Mouse (Mus musculus) forebrain, embryonic 16.5 days (tissue): Measurements from ENCODE around the gene Adam12. TPM values are rescaled to one million over a fixed set of nuclear protein-coding genes. Genes with fewer than 3 reads are reported as not detected.

Source experiments
- ATAC-seq: fragments of 200-750 bp; cut with Nextera tagmentation; 2 replicates; pipeline ENCODE4 v1.8.0; 2017; ENCODE audit warnings: mild to moderate bottlenecking, moderate library complexity
- H3K27ac ChIP-seq: fragments of 300-500 bp; sonication (generic); 2 replicates; pipeline ENCODE4 v1.5.1; 2014; ENCODE audit warnings: low read length, control low read depth
- H3K27me3 ChIP-seq: fragments of 300-500 bp; sonication (generic); replicated peaks from 2 replicates; pipeline ENCODE4 v1.6.1; 2014; ENCODE audit warnings: low read length; ENCODE audit not compliant: control insufficient read depth, insufficient read depth
- H3K36me3 ChIP-seq: fragments of 300-500 bp; sonication (generic); 2 replicates; pipeline ENCODE4 v1.6.1; 2014; ENCODE audit not compliant: control insufficient read depth, insufficient read depth
- H3K4me1 ChIP-seq: fragments of 300-500 bp; sonication (generic); replicated peaks from 2 replicates; pipeline ENCODE4 v1.6.1; 2014; ENCODE audit warnings: low read length; ENCODE audit not compliant: control insufficient read depth, insufficient read depth
- H3K4me2 ChIP-seq: fragments of 300-500 bp; sonication (generic); 2 replicates; pipeline ENCODE4 v1.6.1; 2014; ENCODE audit warnings: mild to moderate bottlenecking, low read length, control low read depth
- H3K4me3 ChIP-seq: fragments of 300-500 bp; sonication (generic); replicated peaks from 2 replicates; pipeline ENCODE4 v1.5.1; 2014; ENCODE audit warnings: mild to moderate bottlenecking, low read length, control low read depth
- H3K9ac ChIP-seq: fragments of 300-500 bp; sonication (generic); replicated peaks from 2 replicates; pipeline ENCODE4 v1.6.1; 2014; ENCODE audit warnings: low read depth, low read length, control low read depth
- H3K9me3 ChIP-seq: fragments of 300-500 bp; sonication (generic); 2 replicates; pipeline ENCODE4 v1.6.1; 2016; ENCODE audit warnings: low read length; ENCODE audit not compliant: control insufficient read depth
- WGBS: fragments of 180-500 bp; shearing (Covaris S2); extraction: QIAGEN DNeasy Blood & Tissue Kit; methylation state at CpG from one replicate; pipeline ENCODE4 v1.1.7; 2014; 5-methylcytosine and 5-hydroxymethylcytosine counted together
- polyA plus RNA-seq: library from polyadenylated mRNA; unstranded; fragments of >200 nt; fragmentation: Nextera tagmentation; extraction: Ambion mirVana; gene quantifications from 2 replicates; pipeline ENCODE4 v1.2.1, GENCODE M21; 2015

Adam12 gene
- polyA plus RNA-seq, 1 experiment from 2014 or later: 2.2 TPM

- H3K27me3 ChIP-seq: no peaks in the 10 kb centered on the region
- H3K4me3 ChIP-seq: no peak overlapping the region
- no peak overlapping the region for H3K4me2 ChIP-seq
- no peak overlapping the region for H3K27ac ChIP-seq
- no peaks in the 10 kb centered on the region for H3K9me3 ChIP-seq
- no peak overlapping the region for H3K9ac ChIP-seq
- WGBS: 96% methylated on average over 1 of the region's 1 CpGs
- no peaks in the 10 kb centered on the region for H3K36me3 ChIP-seq
- H3K4me1 ChIP-seq: no peaks in the 10 kb centered on the region
- ATAC-seq: no peak
Measured at GRCm38 (mm10) chr7:133985648-133986047, 246.3 kb downstream of the Adam12 start.

DNA sequence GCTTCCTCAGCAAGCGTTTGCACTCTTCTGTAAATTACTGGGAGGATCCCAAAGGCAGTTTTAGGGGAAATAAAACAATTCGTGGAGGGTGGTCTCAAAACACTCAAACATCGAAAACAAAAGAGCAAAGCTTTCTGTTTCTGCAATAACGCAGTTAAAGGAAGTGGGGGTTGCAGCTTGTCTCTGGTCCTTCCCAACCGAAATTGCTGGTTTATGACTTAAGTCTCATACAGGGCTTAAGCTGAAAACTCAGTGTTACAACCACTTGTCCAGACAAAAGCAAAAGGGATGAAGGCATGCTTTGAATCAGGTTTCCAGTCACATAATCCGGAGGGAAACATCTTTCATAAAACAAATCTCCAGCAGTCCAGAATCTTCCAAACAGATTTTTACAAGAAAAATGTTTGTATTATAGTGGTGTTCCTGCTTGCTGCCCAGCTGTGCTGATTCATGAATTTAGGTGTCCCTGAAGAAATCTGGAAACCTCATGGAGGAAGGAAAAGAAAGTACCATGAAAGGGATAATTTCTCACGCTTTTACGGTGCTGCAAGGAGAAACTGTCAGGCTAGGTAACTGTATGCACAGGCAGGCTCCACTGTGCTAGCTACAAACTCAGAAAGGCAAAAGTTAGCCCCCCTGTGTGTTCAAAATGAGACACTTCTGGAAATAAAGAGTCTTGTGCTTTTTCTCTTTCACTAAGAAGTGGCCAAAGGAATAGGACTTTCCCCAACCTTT, 255.4 kb downstream of the Adam12 start:
- H3K27me3 ChIP-seq: no peaks in the 10 kb centered on the region
- 61% methylated on average over 8 of the region's 8 CpGs for WGBS
- no peak overlapping the region for H3K9ac ChIP-seq
- H3K4me1 ChIP-seq: no peaks in the 10 kb centered on the region
- H3K36me3 ChIP-seq: no peaks in the 10 kb centered on the region
- no peak for ATAC-seq
- no peak overlapping the region for H3K4me3 ChIP-seq
- no peak overlapping the region for H3K4me2 ChIP-seq
- H3K9me3 ChIP-seq: no peaks in the 10 kb centered on the region
- no peak overlapping the region for H3K27ac ChIP-seq

DNA sequence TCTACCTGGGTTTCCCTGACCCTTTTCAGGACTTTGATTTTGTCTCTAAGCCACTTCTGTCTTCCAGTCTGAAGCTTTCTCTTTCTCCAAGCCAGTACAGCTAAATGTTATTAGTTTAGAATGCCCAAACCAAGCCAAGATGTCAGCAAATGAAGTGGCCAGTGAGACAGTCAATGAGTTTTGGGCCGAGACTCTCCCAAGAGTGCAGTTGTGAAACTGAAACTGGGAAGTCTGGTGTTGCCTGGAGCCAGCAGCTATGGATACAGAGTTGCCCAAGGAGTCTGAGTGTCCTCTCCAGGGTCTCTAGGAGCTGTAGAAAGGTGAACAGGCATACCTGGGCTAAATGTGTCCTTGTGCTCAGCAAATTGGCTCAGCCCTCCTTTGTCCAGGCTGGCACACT, 260.9 kb downstream of the Adam12 start:
- no peaks in the 10 kb centered on the region for H3K4me1 ChIP-seq
- H3K4me2 ChIP-seq: no peak overlapping the region
- no peak for ATAC-seq
- H3K9ac ChIP-seq: no peak overlapping the region
- H3K36me3 ChIP-seq: no peaks in the 10 kb centered on the region
- WGBS: 89% methylated on average over 1 of the region's 1 CpGs
- no peak overlapping the region for H3K27ac ChIP-seq
- H3K27me3 ChIP-seq: no peaks in the 10 kb centered on the region
- no peak overlapping the region for H3K4me3 ChIP-seq
- no peaks in the 10 kb centered on the region for H3K9me3 ChIP-seq

DNA sequence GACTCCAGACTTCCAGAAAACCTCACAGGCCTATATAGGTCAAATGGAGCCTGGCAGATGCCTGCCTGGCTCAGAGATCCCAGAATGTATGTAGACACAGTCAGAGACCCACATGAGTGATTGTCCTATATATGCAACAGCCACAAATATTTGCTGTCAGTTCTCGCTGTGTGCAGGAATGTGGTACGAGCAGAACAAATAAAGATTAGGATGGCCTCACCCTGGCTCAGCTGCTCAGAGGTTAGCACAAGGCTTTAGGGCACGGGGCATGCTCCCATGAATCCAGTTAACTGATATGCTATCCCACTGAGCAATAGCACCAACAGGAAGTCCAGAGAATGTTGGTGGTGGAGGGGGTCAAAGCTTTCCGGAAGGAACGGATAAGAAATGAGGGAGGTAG, 261.5 kb downstream of the Adam12 start:
- H3K36me3 ChIP-seq: no peaks in the 10 kb centered on the region
- H3K4me2 ChIP-seq: no peak overlapping the region
- H3K4me1 ChIP-seq: no peaks in the 10 kb centered on the region
- H3K27ac ChIP-seq: no peak overlapping the region
- ATAC-seq: no peak
- no peak overlapping the region for H3K9ac ChIP-seq
- no peaks in the 10 kb centered on the region for H3K9me3 ChIP-seq
- no peaks in the 10 kb centered on the region for H3K27me3 ChIP-seq
- no peak overlapping the region for H3K4me3 ChIP-seq
- WGBS: 83% methylated on average over 5 of the region's 5 CpGs

GRCm38 (mm10) chr7:133967906-133968305, 264.0 kb downstream of the Adam12 start:
- Histone ChIP-seq H3K9me3 (no peaks in the 10 kb centered on the region), H3K4me2 (no peak overlapping the region), H3K4me1 (no peaks in the 10 kb centered on the region), H3K27me3 (no peaks in the 10 kb centered on the region), H3K9ac (no peak overlapping the region), H3K4me3 (no peak overlapping the region), H3K36me3 (no peaks in the 10 kb centered on the region), H3K27ac (no peak overlapping the region)
- no peak for ATAC-seq
- WGBS: 38% methylated on average over 5 of the region's 5 CpGs

GRCm38 (mm10) chr7:133963501-133963900, 268.4 kb downstream of the Adam12 start:
- no peaks in the 10 kb centered on the region for H3K9me3 ChIP-seq
- no peaks in the 10 kb centered on the region for H3K36me3 ChIP-seq
- H3K27me3 ChIP-seq: no peaks in the 10 kb centered on the region
- ATAC-seq: no peak
- H3K4me3 ChIP-seq: no peak overlapping the region
- no peak overlapping the region for H3K27ac ChIP-seq
- WGBS: 80% methylated on average over 8 of the region's 8 CpGs
- no peak overlapping the region for H3K9ac ChIP-seq
- no peaks in the 10 kb centered on the region for H3K4me1 ChIP-seq
- no peak overlapping the region for H3K4me2 ChIP-seq

- Histone ChIP-seq H3K4me3 (no peak overlapping the region), H3K9ac (no peak overlapping the region), H3K9me3 (no peaks in the 10 kb centered on the region), H3K27me3 (no peaks in the 10 kb centered on the region), H3K4me1 (no peaks in the 10 kb centered on the region), H3K36me3 (no peaks in the 10 kb centered on the region), H3K4me2 (no peak overlapping the region), H3K27ac (no peak overlapping the region)
- WGBS: 64% methylated on average over 4 of the region's 4 CpGs
- no peak for ATAC-seq
Measured at GRCm38 (mm10) chr7:133959200-133959599, 272.7 kb downstream of the Adam12 start.

GRCm38 (mm10) chr7:133957873-133958272, 274.1 kb downstream of the Adam12 start:
- H3K27ac ChIP-seq: no peak overlapping the region
- no peak overlapping the region for H3K9ac ChIP-seq
- no peaks in the 10 kb centered on the region for H3K27me3 ChIP-seq
- H3K4me1 ChIP-seq: no peaks in the 10 kb centered on the region
- H3K9me3 ChIP-seq: no peaks in the 10 kb centered on the region
- H3K4me2 ChIP-seq: no peak overlapping the region
- 38% methylated on average over 2 of the region's 2 CpGs for WGBS
- no peaks in the 10 kb centered on the region for H3K36me3 ChIP-seq
- no peak overlapping the region for H3K4me3 ChIP-seq
- no peak for ATAC-seq

- Histone ChIP-seq H3K9me3 (no peaks in the 10 kb centered on the region), H3K4me2 (no peak overlapping the region), H3K4me1 (no peaks in the 10 kb centered on the region), H3K9ac (no peak overlapping the region), H3K27me3 (no peaks in the 10 kb centered on the region), H3K4me3 (no peak overlapping the region), H3K36me3 (no peaks in the 10 kb centered on the region), H3K27ac (no peak overlapping the region)
- WGBS: 76% methylated on average over 9 of the region's 9 CpGs
- ATAC-seq: no peak
Measured at GRCm38 (mm10) chr7:133954111-133955091, 277.5 kb downstream of the Adam12 start.
